Mouse (Mus musculus) ES-E14 (cell line): Measurements from ENCODE around the gene Crkl.

Source experiments
- MAFK ChIP-seq: IDR thresholded peaks from 2 replicates; pipeline ENCODE4 v1.6.1; 2014; ENCODE audit warnings: mild to moderate bottlenecking, low read depth, low read length, inconsistent platforms; ENCODE audit not compliant: insufficient read depth
- ZC3H11A ChIP-seq: IDR thresholded peaks from 2 replicates; pipeline ENCODE4 v1.6.1; 2012; ENCODE audit warnings: low read depth, mild to moderate bottlenecking, inconsistent platforms, low read length, borderline replicate concordance
- ZNF384 ChIP-seq: IDR thresholded peaks from 2 replicates; pipeline ENCODE4 v1.6.1; 2012; ENCODE audit warnings: low read depth, low read length, inconsistent platforms

GRCm38 (mm10) chr16:17529981-17530586 lies 78.3 kb downstream of the Crkl start:
- TF ChIP-seq ZNF384, result no peak
- TF ChIP-seq MAFK, result no peak
- TF ChIP-seq ZC3H11A, result no peak
